Mouse (Mus musculus) frontal cortex, postnatal 25 days (tissue): Measurements from ENCODE around the gene Cd1d1.

Experiments
- DNase-seq, 2 experiments: peaks; one replicate each; pipeline ENCODE4 v3.0.0; 2022; ENCODE audit warnings: low spot score in 2 of 2

The Cd1d1 gene

DNA sequence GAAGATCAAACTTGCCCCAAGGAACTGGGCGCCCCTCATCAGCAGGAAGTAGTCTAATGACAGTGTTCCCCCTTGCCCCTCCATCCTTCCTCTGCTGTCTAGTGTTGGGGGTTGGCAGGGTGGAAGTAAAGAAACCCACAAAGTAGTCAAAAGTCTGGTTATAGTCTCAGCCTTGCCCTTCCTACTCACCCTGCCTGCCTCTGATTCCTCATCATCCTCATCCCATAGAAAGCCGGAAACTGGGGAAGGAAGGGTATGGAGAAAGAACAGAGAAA lies 37.9 kb downstream of the Cd1d1 start:
- no peak for DNase-seq

DNA sequence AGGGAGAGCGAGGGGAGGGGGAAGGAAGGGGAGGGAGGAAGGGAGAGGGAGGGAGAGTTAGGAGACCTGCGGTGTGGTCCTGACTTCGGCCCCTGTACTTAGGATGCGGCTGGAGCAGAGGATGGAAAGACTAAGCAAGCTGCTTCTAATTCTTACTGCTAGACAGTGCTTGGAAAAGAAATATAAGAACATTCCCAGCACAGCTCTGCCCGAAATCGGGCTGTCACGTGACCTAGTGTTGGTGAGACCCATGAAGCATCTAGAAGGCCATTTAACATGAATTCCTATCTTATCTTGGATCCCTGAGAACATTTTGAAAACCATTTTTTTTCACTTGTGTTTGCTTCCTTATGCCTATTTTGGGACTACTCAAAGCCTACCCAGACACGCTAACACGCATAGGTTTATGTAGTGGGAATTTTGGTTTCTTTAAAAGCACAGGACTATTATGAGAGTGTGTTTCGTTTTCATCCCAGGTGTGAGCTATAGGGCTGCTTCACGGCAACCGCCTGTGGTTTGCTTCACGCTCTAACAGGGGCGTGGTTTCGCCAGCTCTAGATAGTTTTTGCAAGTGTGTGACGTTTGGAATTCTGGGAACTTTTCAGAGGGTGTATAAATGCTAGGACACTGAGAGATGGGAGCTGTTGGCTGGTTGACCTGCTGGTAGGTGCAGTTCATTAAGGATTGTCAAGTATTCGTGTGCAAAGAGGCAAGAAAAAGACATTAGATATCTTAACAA lies 38.4 kb downstream of the Cd1d1 start:
- DNase-seq: no peak

DNA sequence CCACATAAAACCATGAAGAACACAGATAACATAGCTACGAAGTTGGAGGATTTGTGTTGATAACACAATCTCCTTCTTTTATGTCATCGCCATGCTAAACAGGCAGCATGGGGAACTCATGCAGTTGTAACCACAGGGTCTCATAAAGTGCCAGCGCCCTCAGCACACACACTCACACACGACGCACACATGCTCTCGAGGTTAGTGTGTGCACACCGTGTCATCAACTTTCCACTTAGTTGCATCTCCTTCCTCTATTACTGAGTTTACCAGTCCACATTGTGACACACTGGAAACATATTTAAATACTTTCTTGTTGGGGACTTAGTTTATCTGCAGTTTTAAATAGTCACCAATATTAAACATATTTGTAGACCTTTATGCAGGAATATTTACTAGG lies 40.2 kb downstream of the Cd1d1 start:
- DNase-seq: no peak

DNA sequence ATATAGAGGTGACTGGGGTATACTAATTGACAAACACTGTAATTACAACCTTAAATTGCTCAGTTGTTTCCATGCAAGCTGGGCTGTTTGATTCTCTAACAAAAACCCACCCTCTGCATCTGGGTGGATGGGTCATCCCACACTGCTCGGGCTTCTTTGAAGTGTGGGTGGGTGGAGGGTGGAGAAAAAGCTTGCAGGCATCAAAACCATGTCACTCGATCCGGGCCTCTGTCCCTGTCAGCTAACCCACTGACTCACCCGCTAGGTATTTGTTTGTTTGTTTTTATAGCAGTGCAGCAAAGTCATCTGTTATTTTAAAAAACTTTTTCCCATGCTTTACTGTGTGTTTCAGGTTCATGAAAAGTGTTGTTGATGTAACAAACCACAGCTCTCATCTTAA lies 43.9 kb downstream of the Cd1d1 start:
- no peak for DNase-seq

DNA sequence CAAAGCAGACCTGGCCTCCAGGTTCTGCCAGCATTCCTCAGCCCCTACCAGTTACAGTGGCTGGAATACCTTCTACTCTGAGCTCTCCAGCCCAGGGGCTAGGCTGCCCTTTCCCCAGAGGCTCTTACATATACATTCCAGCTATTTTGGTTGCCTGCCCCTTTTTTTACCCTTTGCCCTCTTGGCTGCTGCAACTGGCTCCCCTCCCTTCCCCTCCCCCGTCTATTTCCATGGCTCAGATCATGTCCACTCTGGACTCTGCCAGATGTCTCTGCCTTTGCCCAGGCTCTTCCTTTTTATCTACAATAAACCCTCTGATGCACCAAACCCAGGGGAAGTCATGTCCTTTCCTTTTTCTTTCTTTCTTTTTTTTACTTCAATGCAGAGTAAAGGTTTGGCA lies 44.7 kb downstream of the Cd1d1 start:
- DNase-seq: no peak

DNA sequence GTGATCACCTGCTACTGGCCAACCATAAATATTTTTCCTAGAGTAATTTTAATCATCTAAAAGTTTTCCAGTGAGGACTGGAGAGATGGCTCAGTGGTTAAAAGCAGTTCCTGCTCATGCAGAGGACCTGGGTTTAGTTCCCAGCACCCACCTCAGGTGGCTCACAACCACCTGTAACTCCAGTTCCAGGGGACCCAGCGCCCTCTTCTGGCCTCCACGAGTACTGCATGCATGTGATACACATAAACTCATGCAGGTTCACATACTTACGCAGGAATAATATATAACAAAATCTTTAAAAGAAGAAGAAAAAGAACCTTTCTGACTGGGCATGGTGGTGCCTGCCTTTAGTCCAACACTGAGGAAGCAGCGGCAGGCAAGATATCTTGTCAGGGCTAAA lies 45.4 kb downstream of the Cd1d1 start:
- no peak for DNase-seq

DNA sequence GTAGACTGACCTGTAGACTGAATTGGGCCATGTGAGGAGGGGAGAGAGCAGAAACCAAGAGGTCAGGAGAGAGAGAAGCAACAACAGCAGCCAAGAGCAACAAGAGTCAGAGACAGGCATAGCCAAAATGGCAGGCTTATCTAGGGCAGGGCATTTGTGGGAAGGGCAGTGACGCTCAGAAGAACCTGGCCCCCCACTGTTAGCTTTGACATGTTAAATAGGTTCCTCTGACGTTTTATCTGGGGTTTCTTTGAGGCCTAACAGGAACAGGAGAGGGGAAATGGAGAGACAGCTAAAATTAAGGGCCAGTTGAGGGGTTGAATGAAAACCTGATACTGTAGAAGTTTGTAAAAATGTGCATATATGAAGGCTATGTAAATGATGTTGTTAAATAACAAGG lies 48.6 kb downstream of the Cd1d1 start:
- DNase-seq: no peak
